Mouse (Mus musculus) erythroblast, embryonic 14.5 days (primary cell): ENCODE data around the gene Relch.

Experiments used
- GATA1 ChIP-seq: IDR thresholded peaks from 2 replicates; pipeline ENCODE4 v1.6.1; 2012; ENCODE audit warnings: low read length, inconsistent platforms, mixed read lengths
- TAL1 ChIP-seq: IDR thresholded peaks from 3 replicates; pipeline ENCODE4 v1.6.1; 2012; ENCODE audit warnings: low read length, inconsistent platforms, mixed read lengths

DNA sequence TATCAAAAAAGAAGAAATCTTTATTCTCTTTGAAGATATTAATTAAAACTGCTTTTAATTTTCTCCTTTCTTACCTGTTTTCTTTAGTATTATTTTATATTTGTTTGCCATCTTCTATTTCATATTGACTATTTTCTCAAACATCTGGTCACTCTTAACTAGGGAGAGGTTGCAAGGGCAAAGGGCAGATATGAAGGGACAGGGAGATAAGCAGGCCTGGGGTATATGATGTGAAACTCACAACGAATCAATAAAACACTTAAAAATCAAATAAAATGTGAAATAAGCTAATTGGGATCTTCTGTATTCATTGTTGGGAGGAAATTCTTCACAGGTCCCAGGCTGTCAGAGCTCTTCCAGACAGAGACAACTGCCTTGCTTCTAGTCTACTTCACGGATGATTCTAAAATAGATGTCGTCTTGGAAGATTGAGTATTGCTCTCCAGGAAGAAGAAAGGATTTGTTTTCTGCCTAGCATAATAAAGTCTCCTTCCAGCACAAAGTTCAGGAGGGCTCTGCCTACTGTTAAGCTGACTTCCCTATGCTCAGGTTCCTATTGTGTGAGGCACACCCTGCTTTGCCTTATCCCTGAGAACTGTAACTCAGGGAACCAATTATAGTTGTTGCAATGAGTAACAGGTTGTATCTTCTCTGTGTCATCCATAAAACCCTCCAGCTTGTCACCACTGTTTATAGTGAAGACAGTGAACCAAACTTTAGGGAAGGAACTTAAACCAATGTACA, 95.9 kb downstream of the Relch start:
- TF ChIP-seq TAL1 = no peak
- no peak for TF ChIP-seq GATA1
